Mouse (Mus musculus) cortical plate, adult 2 months (tissue): ENCODE data around the gene Arl15. TPM values are rescaled to one million over a fixed set of nuclear protein-coding genes. Genes with fewer than 3 reads are reported as not detected.

Source experiments
- H3K27ac ChIP-seq: fragments of 200-500 bp; 2 replicates; pipeline ENCODE4 v1.5.1; 2012; ENCODE audit warnings: low read length, control low read depth, inconsistent platforms; ENCODE audit not compliant: insufficient read depth
- H3K4me1 ChIP-seq: fragments of 200-500 bp; 2 replicates; pipeline ENCODE4 v1.6.1; 2011; ENCODE audit warnings: low read length; ENCODE audit not compliant: control insufficient read depth, insufficient read depth
- H3K4me3 ChIP-seq: fragments of 200-500 bp; 2 replicates; pipeline ENCODE4 v1.5.1; 2011; ENCODE audit warnings: mild to moderate bottlenecking, low read length, control low read depth; ENCODE audit not compliant: insufficient read depth
- CTCF ChIP-seq: fragments of 200-500 bp; IDR thresholded peaks from 2 replicates; pipeline ENCODE4 v1.5.1; 2011; ENCODE audit warnings: mild to moderate bottlenecking, control low read depth, low read length; ENCODE audit not compliant: insufficient read depth; ENCODE audit errors: extremely low read depth
- POLR2A ChIP-seq: fragments of 200-500 bp; IDR thresholded peaks from 2 replicates; pipeline ENCODE4 v1.6.1; 2011; ENCODE audit warnings: mild to moderate bottlenecking, low read length, control low read depth; ENCODE audit not compliant: insufficient read depth; ENCODE audit errors: extremely low read depth
- polyA plus RNA-seq: library from polyadenylated mRNA; depleted of rRNA; stranded (reverse); fragments of >200 nt; gene quantifications from 2 replicates; pipeline ENCODE4 v1.2.3, GENCODE M21; 2012

Arl15 gene
- polyA plus RNA-seq, 1 experiment, result 14.8 TPM

- Histone ChIP-seq H3K4me3 (no peak overlapping the region), H3K4me1 (peaks cover 5% of the 10 kb centered on the region; the same call in 1 of the 2 replicates), H3K27ac (no peak overlapping the region)
- no peak for TF ChIP-seq POLR2A
- TF ChIP-seq CTCF, result no peak
These were observed 27.6 kb downstream of the Arl15 start for GRCm38 (mm10) chr13:113821891-113822290.

DNA sequence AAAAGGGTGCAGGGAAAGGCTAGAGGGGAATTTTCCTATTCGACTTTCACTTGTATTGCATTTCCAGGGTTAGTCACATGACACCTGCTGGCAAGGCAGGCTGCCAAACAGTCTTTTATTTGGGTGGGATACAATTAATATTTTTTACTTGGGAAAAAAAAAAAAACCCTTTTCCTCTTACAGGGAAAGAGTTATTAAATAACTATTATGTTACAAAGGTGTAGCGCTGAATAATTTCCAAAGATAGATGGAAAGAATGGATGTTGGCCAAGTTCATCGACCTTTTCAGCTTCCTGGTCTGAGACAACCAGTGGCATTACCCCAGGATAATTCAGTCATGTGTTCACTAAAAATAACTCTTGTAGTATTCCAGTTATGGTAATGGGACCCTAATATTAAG lies 29.7 kb downstream of the Arl15 start:
- Histone ChIP-seq H3K4me1 (peaks cover 4% of the 10 kb centered on the region), H3K4me3 (no peak overlapping the region), H3K27ac (no peak overlapping the region)
- TF ChIP-seq CTCF, result no peak
- no peak for TF ChIP-seq POLR2A

DNA sequence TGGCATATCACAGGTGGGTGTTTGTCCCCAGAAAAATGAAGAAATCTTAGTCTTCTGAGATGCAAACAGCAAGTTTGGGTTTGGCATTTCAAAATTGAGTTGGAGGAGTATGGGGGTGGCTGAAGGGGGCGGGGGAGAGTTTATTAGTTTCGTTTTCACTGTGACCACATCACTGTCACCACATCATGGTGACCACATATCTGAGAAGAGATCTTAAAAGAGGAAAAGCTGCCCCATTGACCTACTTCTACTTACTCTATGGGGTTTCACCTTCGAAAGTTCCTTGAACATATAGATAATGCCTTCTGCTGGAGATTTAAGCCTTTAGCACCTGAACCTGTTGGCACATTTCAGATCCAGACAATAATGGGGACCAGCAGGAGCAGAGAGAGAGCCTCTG lies 34.3 kb downstream of the Arl15 start:
- H3K4me3 ChIP-seq, result no peak overlapping the region
- H3K4me1 ChIP-seq, result peaks cover 5% of the 10 kb centered on the region
- no peak for TF ChIP-seq CTCF
- TF ChIP-seq POLR2A, result no peak
- H3K27ac ChIP-seq, result no peak overlapping the region

DNA sequence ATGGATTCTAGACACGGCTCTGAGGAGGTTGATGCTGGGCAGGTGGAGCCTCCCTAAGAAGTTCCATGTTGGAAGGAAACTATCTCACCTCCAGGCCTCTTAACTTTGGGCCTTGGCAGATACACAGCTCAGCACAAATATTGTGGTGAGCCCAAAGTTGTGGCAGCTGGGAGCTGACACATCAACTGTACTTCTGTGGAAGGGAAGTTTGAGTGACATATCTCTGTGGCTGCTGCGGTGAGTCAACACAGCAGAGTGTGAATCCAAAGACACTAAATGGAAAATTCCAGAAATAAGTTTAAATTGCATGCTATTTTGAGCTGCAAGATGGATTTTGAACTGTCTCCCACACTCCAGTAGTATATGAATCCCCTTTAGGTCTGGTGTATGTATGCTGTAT lies 34.8 kb downstream of the Arl15 start:
- no peak for TF ChIP-seq POLR2A
- no peak for TF ChIP-seq CTCF
- no peak overlapping the region for H3K27ac ChIP-seq

GRCm38 (mm10) chr13:113830805-113831204 lies 36.5 kb downstream of the Arl15 start:
- Histone ChIP-seq H3K4me1 (peaks cover 5% of the 10 kb centered on the region), H3K4me3 (no peak overlapping the region), H3K27ac (no peak overlapping the region)
- TF ChIP-seq CTCF (no peak), POLR2A (no peak)

More for the DNA sequence above, 34.8 kb downstream of the Arl15 start:
- H3K4me3 ChIP-seq, result no peak overlapping the region
- H3K4me1 ChIP-seq, result peaks cover 6% of the 10 kb centered on the region

DNA sequence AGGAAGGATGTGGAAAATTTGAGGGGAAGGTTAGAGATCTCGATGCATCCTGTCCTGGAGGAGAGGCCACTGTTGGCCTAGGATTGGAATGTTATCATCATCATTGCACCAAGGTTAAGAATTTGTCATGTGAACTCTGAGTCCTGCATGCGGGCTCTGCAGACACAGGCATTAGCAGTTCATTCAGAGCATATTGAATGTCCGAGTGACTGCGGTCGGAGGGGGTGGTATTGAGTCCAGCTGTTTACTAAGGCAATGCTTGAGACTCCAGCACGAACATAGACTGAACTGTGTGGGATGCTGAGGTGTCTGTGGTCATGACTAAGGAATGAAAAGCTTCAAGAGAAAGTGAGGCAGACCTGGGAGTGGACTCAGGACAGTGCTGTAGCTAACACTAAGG lies 38.6 kb downstream of the Arl15 start:
- TF ChIP-seq CTCF (no peak), POLR2A (no peak)
- H3K4me3 ChIP-seq, result no peak overlapping the region
- peaks cover 5% of the 10 kb centered on the region for H3K4me1 ChIP-seq
- H3K27ac ChIP-seq, result no peak overlapping the region

DNA sequence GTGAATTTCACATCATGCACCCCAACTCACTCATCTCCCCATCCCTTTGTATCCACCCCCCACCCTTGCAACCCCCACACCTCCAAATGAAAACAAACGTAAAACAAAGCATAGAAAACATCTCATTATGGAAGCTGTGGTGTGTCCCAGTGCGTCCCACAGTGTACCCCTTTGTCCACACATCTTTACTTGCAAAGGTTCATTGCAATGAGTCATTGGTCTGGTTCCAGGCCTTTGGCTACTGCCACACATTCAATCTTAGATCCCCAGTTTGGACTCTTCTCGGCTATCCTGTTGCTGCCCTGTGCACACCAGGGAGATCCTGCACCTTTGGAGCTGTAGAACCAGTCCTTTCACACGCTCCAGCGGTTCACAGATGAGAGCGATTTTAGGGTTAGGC lies 41.6 kb downstream of the Arl15 start:
- H3K27ac ChIP-seq, result no peak overlapping the region
- peaks cover 3% of the 10 kb centered on the region; the same call in 1 of the 2 replicates for H3K4me1 ChIP-seq
- TF ChIP-seq POLR2A (no peak), CTCF (no peak)
- H3K4me3 ChIP-seq, result no peak overlapping the region

GRCm38 (mm10) chr13:113838601-113839576 lies 44.6 kb downstream of the Arl15 start:
- Histone ChIP-seq H3K27ac (no peak overlapping the region), H3K4me3 (no peak overlapping the region), H3K4me1 (0 out of 2 replicates have a peak, but pooled peaks cover under 1% of the 10 kb centered on the region)
- TF ChIP-seq POLR2A, result no peak

DNA sequence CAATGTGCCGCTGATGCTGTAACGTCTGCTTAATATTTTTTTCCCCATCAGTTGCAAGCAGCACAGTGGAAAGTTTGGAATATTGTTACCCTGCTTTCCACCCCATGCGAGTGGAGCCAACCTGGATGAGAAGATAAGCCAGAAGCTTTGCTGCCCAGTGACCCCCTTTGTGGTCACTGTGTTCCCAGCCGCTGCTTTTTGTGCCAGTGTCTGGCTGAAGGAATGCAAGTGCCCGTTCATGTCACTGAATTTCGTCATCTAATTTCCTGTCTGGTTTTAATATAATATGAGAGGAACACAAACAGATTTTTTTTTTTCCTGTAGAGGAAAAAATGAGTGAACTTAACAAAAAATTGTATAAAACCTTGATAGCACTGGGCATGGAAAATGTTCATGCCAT lies 46.1 kb downstream of the Arl15 start:
- Histone ChIP-seq H3K4me1 (no peaks in the 10 kb centered on the region), H3K4me3 (no peak overlapping the region), H3K27ac (no peak overlapping the region)
- TF ChIP-seq POLR2A (no peak), CTCF (no peak)
